Mouse (Mus musculus) embryo, embryonic 10.5 days (tissue): ENCODE measurements at regions not wholly inside any gene's neighbourhood (a gene's known extent, or its start where the extent isn't known, plus 50 kb on each side); places are given as distances from the start of the nearest gene placed in this dataset.

Source experiments
- DNase-seq: peaks from one replicate; pipeline ENCODE4 v3.0.0-alpha.2; 2015; ENCODE audit warnings: low spot score

DNA sequence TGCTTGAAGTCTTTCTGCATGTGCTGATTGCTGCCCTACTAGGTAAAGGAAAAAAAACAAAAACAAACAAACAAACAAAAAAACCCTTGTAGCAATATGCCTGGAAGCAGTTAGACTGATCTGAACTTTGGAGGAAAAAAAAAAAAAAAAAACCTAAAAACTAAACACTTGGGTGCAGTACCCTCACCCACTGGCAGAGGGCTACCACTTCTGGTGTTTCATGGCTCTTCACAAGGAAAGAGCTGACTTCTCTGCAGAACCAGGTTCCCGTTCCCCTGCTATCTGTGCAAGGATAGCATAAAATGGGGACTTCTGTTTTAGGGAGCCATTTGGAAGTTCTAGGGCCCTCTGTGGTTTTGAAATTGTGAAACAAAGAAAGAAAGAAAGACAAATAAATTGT lies 52.2 kb upstream of the Otud4 start:
- peak; percentile 77 for DNase-seq

DNA sequence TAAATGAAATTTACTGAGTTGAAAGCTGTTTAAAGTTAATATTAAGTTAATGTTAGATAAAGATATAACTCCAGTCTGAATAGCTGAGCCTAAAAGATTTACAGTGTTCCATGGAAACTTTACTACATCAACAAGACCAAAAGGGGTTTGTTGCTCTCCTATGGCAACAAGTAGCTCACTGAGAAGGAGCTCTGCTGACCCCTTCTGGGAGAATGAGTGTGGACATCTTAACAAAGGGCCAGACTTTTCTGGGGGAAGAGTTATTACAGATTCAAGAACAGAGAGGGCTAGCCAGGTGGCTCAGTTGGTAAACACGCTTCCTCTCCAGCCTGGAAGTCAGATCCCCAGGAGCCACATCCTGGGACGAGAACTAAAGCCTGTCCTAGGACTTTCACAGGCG lies 54.5 kb upstream of the Otud4 start:
- peak; percentile 86 for DNase-seq

DNA sequence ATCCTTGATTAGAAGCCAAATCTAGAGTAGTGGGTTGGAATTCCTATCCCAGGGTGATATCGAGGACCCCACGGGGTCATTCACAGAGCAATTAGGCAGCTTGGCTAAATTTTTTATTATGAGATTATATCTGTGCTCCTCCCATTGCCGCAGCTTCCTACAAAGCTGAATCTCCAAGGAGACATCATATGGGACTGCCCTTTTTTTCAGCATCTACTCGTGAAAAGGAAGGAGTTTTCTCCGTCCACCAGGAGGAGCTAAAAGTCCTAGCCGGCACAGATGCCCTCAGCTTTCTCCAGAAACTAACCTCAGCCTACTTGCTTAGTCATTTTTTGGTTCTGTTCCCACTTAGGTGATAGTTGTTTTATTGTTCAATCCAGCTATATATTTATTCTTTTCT lies 56.1 kb upstream of the Otud4 start:
- DNase-seq = peak; percentile 30

DNA sequence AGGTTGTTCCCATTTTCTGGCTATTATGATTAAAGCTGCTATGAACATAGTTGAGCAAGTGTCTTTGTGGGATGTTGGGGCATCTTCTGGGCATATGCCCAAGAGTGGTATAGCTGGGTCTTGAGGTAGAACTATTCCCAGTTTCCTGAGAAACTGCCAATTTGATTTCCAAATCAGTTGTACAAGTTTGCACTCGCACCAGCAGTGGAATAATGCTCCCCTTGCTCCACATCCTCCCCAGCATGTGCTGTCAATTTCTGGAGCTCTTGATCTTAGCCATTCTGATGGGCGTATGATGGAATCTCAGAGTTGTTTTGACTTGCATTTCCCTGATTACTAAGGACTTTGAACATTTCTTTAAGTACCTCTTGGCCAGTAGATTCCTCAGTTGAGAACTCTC lies 57.2 kb upstream of the Otud4 start:
- no peak for DNase-seq

DNA sequence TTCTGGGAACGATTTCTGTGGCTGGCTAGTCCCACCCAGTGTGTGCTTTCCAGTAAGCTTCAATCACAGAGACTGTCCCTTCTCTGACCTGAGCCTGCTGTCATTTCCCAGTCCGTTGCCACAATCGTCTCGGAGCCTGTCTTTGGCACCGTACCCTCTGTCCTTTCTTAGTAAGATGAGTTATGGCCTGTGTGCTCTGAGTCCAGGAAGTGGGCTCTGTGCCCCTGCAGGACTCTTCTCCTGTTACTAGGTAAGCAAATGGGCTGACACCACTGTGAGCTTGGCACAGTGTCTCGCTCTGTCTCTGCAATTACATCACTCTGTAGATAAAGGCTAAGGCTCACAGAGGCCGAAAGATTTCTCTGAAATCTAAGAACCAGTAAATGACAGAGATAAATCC lies 63.3 kb upstream of the Otud4 start:
- DNase-seq = no peak

DNA sequence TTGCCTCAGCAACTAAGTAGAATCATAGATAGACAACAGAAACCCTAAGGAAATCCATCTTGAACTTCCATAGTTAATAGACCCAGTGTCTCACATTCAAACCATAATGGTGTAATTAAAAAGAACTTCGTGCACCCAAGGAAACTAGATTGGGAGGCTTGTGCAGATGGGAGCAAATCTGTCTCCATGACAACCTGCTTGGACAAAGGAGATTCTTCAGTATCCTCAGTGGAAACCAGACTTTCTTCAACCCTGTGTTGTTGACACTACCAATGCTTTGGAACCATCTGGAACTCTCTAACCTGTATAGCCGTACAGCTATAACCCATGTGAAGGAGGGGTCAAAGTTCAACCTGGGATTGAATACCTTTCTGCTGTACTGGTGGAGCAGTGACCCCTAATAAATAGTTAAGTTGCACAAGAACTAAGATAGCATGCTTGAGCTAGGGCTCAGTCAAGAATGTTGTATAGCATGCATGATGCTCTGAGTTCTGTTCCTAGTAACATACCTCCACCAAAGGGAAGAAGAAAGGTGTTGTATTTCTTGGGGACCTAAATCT lies 64.2 kb upstream of the Otud4 start:
- no peak for DNase-seq

DNA sequence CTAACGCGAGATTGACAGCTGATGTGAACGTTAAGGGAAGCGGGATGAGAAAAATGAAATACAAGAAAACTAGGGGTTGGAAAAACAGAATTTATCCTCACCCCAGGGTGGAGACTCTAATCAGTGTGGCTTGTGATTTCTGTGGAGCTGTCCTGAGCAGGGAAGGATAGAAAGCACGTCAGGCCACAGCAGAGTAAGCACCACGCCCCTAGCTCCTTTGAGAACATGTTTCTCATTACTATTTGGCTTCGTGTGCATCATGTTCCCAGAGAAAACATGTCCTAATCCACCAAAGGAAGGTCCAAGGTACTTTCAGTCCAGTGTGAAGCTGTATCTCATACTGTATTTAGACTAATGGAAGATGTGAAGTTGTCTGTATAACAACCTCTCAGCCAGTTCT lies 65.9 kb upstream of the Otud4 start:
- DNase-seq = no peak

DNA sequence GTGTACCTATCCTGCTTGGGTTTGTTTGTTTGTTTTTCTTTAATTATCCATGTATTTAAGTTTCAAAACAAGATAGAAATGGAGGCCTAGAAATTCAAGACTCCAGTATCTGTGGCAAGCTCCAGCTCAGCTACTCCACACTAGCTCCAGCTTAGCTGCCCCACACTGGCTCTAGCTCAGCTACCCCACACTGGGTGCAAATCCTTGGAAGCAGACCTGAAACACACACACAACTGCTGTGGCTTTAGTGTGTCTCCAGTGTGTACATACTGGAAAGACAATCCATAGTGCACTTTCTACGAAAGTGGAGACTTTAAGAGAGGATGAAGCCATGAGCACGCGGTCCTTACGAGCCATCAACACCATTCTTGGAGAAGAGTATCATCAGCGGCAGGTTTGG lies 66.9 kb upstream of the Otud4 start:
- DNase-seq = no peak

DNA sequence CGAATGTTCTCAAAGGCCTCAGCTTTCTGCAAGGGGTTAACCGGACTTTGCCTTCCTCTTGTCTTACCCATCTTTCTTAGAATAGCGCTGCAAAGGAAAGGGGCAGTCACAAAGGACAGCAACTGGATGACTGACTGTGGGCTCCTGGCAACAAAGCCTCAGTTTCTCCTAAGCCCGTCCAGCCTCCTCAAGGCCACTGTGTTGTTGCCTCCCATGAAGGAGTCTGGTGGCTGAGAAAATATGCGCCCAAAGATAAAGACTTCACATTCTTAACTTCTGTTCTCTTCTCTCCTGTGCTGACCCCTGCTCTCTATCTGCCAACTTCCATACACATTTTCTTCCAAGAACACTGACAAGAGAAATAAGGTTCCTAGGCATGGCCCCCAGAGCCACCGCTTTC lies 76.3 kb upstream of the Otud4 start:
- DNase-seq = no peak

DNA sequence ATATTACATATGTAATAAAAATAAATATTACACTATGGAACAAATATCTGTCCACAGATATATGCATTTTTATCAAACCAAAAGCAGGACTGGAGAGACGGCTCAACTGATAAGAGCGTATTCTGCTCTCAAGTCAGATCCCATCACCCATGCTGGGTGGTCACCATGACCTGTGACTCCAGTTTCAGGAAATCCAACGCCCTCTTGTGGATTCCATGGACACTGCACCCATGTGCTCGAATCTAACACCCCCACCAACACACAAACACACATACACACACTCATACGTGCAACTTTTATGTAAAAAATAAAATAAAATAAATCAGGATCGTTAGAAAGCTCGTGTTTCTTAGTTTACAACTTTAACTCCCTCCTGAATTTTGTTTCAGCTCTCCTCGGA lies 76.7 kb upstream of the Otud4 start:
- peak; percentile 40 for DNase-seq

DNA sequence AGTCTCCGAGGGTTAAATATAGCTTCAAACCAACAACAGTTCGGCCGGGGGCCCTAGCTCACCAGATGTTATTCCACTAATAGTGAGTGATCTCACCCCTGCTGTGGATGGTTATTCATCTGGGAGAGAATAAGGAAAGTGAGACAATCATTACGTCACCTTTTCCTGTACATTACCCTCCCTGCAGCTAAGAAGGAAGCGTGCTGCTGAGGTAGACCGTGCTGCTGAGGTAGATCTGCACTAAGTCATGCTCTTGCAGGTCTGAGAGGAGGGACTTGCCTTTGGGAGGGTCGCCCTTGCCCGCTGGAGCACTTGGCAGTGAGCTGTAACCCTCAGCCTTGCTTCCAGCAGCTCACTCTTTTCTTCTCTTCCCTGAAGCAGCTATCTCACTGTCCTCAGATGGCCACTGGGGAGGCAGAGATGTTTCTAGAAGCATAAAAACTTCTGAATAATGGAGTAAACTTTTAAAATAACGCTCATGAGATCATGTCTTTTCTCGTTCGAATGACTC lies 77.3 kb upstream of the Otud4 start:
- peak; percentile 54 for DNase-seq

DNA sequence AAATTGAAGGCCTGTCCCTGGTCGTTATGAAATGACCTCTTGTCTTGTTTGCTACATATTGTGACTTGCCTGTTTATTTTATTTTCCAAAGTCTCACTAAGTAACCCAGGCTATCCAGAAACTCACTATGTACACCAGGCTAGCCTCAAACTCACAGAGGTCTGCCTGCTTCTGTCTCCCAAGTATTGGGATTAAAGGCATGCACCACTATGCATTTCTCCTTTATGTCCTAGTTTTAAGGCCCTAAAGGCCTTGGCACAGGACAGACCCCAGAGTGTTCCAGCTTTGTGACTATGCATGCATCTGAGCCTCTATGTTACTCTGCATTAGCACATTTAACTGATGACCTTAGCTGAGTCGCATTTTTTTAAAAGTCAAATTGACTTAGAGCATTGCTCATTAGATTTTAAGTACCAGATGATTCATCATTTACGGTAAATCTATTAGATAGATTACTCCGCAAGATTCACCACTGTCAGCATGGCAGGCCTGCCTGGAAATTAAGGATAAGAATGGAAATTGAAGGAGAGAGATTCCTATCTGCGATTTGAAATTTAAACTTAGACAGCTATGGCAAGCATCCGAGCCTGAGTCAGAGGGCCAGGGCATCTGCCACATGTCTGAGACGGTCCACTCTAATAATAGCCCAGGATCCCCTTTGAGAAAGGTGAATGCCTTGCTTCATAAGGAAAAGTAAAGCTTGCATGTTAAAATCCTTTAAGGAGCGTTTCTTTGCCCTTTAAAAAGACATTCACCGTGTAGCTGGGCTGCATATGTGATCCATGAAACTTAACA lies 78.0 kb upstream of the Otud4 start:
- no peak for DNase-seq

DNA sequence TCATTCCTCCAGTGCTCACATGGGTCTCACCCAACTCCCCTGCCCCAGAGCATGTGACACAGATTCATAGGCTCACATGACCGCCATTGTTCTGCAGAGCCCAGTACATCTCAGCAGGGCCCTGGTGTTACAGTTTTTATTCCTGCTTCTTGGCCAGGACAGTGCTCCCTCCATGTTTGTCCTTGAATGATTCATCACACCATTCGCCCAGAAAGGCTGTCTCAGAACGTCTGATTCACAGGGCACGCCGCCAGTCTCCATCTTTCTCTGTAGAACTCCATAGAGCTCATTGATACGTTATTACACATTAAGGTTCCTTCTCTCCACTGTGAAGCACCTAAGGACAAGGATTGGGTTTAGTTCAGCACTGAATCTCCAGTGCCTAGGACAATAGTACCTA lies 79.9 kb upstream of the Otud4 start:
- no peak for DNase-seq

DNA sequence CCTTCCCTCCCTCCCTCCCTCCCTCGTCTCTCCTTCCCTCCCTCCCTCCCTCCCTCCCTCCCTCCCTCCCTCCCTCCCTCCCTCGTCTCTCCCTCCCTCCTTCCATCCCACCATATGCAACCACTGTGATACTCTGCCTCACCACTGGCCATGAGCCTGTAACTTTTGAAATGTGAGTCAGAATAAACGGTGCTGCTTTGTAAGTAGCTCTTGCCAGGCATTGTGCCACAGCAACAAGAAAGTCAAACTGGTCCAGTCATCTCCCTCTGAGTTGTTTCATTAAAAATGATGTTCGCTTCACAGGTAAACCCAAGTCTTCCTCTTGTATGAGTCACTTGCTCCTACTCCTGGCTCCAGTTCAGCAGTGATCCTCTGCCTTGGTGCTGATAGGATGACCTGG lies 85.1 kb upstream of the Otud4 start:
- DNase-seq = no peak

DNA sequence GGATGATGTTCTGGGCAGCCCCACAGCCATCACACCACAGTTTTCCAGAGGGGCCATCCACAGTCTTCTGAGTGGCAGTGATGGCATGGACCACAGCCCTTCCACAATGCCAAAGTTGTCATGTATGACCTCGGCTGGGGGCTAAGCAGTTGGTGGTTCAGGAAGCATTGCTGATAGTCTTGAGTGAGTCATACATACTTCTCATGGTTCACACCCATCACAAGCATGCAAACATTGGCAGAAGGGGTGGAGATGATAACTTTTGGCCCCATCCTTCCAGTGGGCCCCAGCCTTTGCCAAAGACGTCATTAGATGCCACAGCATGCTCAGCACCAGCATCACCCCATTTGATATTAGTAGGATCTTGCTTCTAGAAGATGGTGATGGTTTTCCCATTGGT lies 89.3 kb upstream of the Otud4 start:
- DNase-seq = no peak

DNA sequence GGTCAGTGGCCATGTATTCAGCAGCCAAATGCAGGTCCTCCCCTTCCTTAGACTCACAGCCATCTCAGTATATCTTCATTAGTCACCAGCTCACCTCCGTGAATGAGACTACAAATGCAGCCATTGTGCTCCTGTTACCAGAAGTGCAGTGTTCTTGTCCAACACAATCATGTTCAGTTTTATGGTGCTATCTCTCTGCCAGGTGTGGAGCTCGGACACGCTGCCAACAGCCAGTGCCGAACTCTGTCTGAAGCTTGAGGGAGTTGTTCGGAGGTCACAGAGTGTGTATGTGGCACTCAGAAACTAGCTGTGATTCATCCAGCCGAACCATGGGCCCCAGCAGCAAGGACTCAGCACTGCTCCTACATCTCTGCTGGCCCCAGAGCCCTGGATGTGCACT lies 91.3 kb upstream of the Otud4 start:
- no peak for DNase-seq

DNA sequence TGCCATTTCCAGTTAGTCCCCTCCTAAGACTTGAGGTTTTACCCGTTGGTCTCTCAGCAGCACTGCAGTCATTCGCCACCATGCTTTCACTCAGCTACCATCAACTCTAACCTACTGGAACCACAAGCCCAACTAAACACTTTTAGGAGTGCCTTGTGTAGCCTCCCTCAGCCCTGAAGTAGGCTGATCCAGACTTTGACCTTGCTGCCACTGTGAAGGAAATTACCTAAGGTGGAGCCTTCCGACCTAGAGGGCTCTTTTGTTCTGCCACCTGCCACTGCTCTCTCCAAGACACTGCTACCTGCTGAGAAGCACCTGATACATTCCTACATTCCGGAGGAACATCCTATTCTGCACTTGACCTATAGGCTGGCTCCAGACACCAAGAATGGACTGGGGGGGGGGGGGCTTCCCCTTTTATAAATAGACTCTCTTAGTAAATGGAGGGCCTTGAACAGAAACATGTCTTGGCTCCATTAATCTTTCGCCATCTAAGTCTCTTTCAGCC lies 93.5 kb upstream of the Otud4 start:
- no peak for DNase-seq

DNA sequence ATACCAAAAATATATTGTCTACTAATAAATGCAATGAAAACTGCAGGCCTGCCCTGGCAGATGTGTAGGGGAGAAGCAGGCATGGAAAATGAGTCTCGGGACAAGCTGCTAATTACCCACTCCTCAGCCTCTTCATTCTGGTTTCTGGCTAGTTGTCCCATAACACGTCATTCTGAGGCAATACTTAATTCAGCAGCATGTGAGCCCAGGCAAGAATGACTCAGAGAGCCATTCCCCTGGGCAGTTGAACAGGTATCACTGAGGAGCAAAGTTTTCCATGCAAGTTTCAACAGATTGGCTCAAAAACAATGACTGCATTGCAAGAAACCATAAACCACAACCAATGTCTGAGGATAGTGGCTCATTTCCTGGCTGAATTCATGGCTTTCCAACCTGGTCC lies 97.0 kb upstream of the Otud4 start:
- DNase-seq = no peak

DNA sequence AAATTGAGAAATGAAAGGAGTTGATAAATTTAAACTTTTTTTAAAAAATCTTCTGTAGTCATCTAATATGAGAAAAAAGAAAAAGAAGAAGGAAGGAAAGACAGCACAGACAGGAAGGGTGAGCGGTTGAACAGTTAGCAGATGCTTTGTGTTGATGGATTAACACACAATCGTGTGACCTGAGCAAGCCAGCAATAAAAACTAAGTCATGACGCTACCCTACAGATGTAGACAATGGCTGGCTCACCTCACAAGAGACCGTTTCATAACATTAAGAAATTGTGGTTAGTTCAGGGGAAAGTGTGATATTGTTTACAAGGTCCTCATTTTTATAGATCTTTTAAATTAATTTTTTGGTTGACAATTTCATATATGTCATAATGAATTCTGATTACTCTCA lies 99.4 kb upstream of the Otud4 start:
- no peak for DNase-seq

DNA sequence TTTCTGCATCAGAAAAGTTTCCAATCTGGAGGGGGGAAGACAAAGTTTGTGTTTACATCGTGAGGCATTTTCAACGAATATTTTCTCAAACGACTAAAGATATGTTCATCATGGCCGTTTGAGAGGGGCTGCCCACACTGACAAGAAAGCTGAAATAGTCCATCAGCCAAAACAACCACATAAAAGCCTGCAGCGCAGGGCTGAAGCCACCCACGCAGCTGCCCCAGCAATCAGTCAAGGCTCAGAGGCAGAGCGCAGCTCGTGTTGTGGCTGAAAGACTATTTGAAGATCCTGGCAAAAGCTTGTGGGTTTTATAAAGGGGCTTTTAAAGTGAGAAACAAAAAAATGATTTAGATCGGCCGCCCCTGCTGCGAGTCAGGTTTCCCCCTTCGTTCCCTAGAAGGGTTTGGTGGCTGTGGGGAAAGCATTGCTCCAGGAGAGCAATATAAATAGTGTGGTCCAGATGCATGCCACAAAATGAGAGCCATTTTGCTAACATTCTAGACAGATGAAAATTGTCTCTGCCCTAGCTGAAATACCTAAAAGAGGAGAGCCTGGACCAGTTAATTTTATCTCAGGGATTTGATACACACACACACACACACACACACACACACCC lies 105.0 kb upstream of the Otud4 start:
- no peak for DNase-seq

DNA sequence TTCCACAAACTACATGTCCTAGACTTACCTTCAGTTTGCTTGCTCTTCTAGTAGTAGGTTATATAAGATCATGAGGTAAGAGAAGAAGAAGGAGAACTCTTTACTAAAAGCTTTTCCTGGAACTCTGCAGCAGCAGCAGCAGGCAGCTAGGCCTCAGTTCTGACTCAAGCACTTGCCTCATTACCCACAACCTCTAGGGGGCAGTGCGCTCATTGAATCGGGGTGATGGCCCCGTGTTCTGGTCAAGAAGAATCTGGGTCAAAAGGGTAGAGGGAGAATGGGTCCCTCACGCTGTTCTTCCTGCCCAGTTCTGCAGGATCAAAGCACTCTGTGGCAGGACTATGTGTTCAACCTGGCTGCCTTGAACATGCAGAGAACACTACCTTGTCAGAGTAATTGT lies 109.9 kb upstream of the Otud4 start:
- peak; percentile 49 for DNase-seq

DNA sequence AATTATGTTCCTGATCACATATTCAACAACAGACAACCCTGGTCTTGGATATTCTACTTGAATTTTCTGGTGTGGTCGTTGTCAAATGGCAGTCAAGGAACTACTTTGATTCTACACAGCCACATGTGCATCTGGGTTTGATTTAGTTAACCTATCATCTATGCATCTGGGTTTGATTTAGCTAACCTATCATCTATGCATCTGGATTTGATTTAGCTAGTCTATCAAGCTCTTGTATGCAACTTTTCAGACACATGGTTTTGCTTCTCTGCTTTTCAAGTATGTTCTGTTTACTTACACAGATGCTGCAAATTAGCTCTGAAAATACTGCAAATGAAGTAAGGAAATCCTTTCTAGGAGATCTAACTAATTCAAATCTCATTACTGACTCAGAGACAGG lies 117.4 kb upstream of the Otud4 start:
- peak; percentile 85 for DNase-seq

DNA sequence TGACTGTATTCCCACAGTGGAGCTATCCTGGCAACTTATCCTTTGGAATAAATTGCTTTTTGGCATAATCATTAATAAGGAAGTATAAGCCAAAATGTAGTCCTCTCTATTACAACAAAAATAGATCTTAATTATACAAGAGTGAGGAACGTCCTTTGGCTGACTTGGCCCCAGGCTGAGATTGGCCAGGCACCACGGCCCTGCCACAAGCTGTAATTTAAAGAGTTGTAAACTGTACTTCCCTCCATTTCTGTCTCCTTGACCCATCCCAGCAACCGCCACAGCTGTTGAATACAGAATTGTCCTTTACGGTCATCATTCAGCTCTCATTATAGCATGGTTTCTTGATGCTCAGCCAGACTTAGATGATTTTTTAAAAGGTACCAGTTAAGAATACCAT lies 119.6 kb upstream of the Smad1 start:
- DNase-seq = no peak
